Mouse (Mus musculus) forebrain, postnatal 0 days (tissue): ENCODE results near the gene Frem1. TPM values are rescaled to one million over a fixed set of nuclear protein-coding genes. Genes with fewer than 3 reads are reported as not detected.

ENCODE experiments used
- ATAC-seq: fragments of 200-750 bp; cut with Nextera tagmentation; 2 replicates; pipeline ENCODE4 v1.8.0; 2017; ENCODE audit warnings: mild to moderate bottlenecking, moderate library complexity
- DNase-seq: peaks from one replicate; pipeline ENCODE4 v3.0.0-alpha.2; 2015
- H3K27ac ChIP-seq: fragments of 300-500 bp; sonication (generic); 2 replicates; pipeline ENCODE4 v1.5.1; 2014; ENCODE audit warnings: low read depth, mild to moderate bottlenecking, antibody characterized with exemption, low read length, moderate library complexity, mixed read lengths
- H3K27me3 ChIP-seq: fragments of 300-500 bp; sonication (generic); 2 replicates; pipeline ENCODE4 v1.6.1; 2014; ENCODE audit warnings: mild to moderate bottlenecking, low read length, mixed read lengths; ENCODE audit not compliant: insufficient read depth
- H3K36me3 ChIP-seq: fragments of 300-500 bp; sonication (generic); 2 replicates; pipeline ENCODE4 v1.6.1; 2014; ENCODE audit warnings: mild to moderate bottlenecking, moderate library complexity; ENCODE audit not compliant: insufficient read depth
- H3K4me1 ChIP-seq: fragments of 300-500 bp; sonication (generic); 2 replicates; pipeline ENCODE4 v1.6.1; 2014; ENCODE audit warnings: antibody characterized with exemption; ENCODE audit not compliant: insufficient read depth
- H3K4me2 ChIP-seq: fragments of 300-500 bp; sonication (generic); 2 replicates; pipeline ENCODE4 v1.6.1; 2014; ENCODE audit warnings: low read depth, mild to moderate bottlenecking, moderate library complexity
- H3K4me3 ChIP-seq: fragments of 300-500 bp; sonication (generic); 2 replicates; pipeline ENCODE4 v1.5.1; 2014; ENCODE audit warnings: low read depth, low read length, mixed read lengths
- H3K9ac ChIP-seq: fragments of 300-500 bp; sonication (generic); 2 replicates; pipeline ENCODE4 v1.6.1; 2014; ENCODE audit warnings: mild to moderate bottlenecking
- H3K9me3 ChIP-seq: fragments of 300-500 bp; sonication (generic); 2 replicates; pipeline ENCODE4 v1.6.1; 2016; ENCODE audit warnings: low read length
- CTCF ChIP-seq: sonication (generic); IDR thresholded peaks from 2 replicates; pipeline ENCODE4 v1.5.1; 2016; ENCODE audit warnings: antibody characterized with exemption, control low read depth, low read depth
- WGBS: fragments of 180-500 bp; shearing (Covaris S2); extraction: QIAGEN DNeasy Blood & Tissue Kit; methylation state at CpG from one replicate; pipeline ENCODE4 v1.1.7; 2014; 5-methylcytosine and 5-hydroxymethylcytosine counted together
- polyA plus RNA-seq: library from polyadenylated mRNA; unstranded; fragments of >200 nt; fragmentation: Nextera tagmentation; extraction: Ambion mirVana; gene quantifications from 2 replicates; pipeline ENCODE4 v1.2.1, GENCODE M21; 2015
- total RNA-seq: library from RNA; depleted of rRNA; stranded (reverse); fragments of >200 nt; gene quantifications from 2 replicates; pipeline ENCODE4 v1.2.3, GENCODE M21; 2014

Frem1 gene
- total and polyA plus RNA-seq, 2 experiments from 2014 or later: 1.2 to 5.3 TPM

GRCm38 (mm10) chr4:83050151-83050796, 1.9 kb downstream of the Frem1 start:
- 82% methylated on average over 5 of the region's 5 CpGs for WGBS
- TF ChIP-seq CTCF: no peak
- Histone ChIP-seq H3K4me1 (no peaks in the 10 kb centered on the region), H3K9ac (no peak overlapping the region), H3K27ac (no peak overlapping the region), H3K36me3 (no peaks in the 10 kb centered on the region), H3K4me3 (no peak overlapping the region), H3K27me3 (no peaks in the 10 kb centered on the region; the same call in 1 of the 2 replicates), H3K9me3 (no peaks in the 10 kb centered on the region), H3K4me2 (no peak overlapping the region)
- ATAC-seq (no peak), DNase-seq (no peak)

GRCm38 (mm10) chr4:83049288-83049687, 2.9 kb downstream of the Frem1 start:
- Histone ChIP-seq H3K4me1 (no peaks in the 10 kb centered on the region), H3K9ac (no peak overlapping the region), H3K9me3 (no peaks in the 10 kb centered on the region), H3K4me3 (no peak overlapping the region), H3K27ac (no peak overlapping the region), H3K27me3 (no peaks in the 10 kb centered on the region; the same call in 1 of the 2 replicates), H3K4me2 (no peak overlapping the region), H3K36me3 (no peaks in the 10 kb centered on the region)
- WGBS: 54% methylated on average over 3 of the region's 3 CpGs
- TF ChIP-seq CTCF: no peak
- ATAC-seq (no peak), DNase-seq (no peak)

- H3K27me3 ChIP-seq: no peaks in the 10 kb centered on the region; the same call in 1 of the 2 replicates
- H3K4me3 ChIP-seq: no peak overlapping the region
- TF ChIP-seq CTCF: no peak
- H3K36me3 ChIP-seq: no peaks in the 10 kb centered on the region
- no peak overlapping the region for H3K4me2 ChIP-seq
- ATAC-seq (no peak), DNase-seq (no peak)
- no peaks in the 10 kb centered on the region for H3K9me3 ChIP-seq
- no peak overlapping the region for H3K27ac ChIP-seq
- WGBS: 48% methylated on average over 2 of the region's 2 CpGs
- no peak overlapping the region for H3K9ac ChIP-seq
- no peaks in the 10 kb centered on the region for H3K4me1 ChIP-seq
Measured at GRCm38 (mm10) chr4:83048561-83048960, 3.6 kb downstream of the Frem1 start.

- Histone ChIP-seq H3K27ac (no peak overlapping the region), H3K4me2 (no peak overlapping the region), H3K9me3 (no peaks in the 10 kb centered on the region), H3K4me3 (no peak overlapping the region), H3K27me3 (no peaks in the 10 kb centered on the region; the same call in 1 of the 2 replicates), H3K36me3 (no peaks in the 10 kb centered on the region), H3K4me1 (no peaks in the 10 kb centered on the region), H3K9ac (no peak overlapping the region)
- no peak for TF ChIP-seq CTCF
- 52% methylated on average over 2 of the region's 2 CpGs for WGBS
- DNase-seq (no peak), ATAC-seq (no peak)
Measured at GRCm38 (mm10) chr4:83046806-83047205, 5.3 kb downstream of the Frem1 start.

- ATAC-seq (no peak), DNase-seq (no peak)
- H3K9me3 ChIP-seq: no peaks in the 10 kb centered on the region
- no peak overlapping the region for H3K4me3 ChIP-seq
- H3K36me3 ChIP-seq: no peaks in the 10 kb centered on the region
- H3K27ac ChIP-seq: no peak overlapping the region
- no peak overlapping the region for H3K9ac ChIP-seq
- TF ChIP-seq CTCF: no peak
- H3K4me2 ChIP-seq: no peak overlapping the region
- no peaks in the 10 kb centered on the region for H3K4me1 ChIP-seq
- 60% methylated on average over 3 of the region's 3 CpGs for WGBS
- H3K27me3 ChIP-seq: no peaks in the 10 kb centered on the region; the same call in 1 of the 2 replicates
Measured at GRCm38 (mm10) chr4:83046069-83046468, 6.1 kb downstream of the Frem1 start.

- Histone ChIP-seq H3K9me3 (no peaks in the 10 kb centered on the region), H3K27me3 (no peaks in the 10 kb centered on the region; the same call in 1 of the 2 replicates), H3K4me2 (no peak overlapping the region), H3K27ac (no peak overlapping the region), H3K4me3 (no peak overlapping the region), H3K36me3 (no peaks in the 10 kb centered on the region), H3K9ac (no peak overlapping the region), H3K4me1 (no peaks in the 10 kb centered on the region)
- WGBS: 41% methylated on average over 6 of the region's 6 CpGs
- ATAC-seq (no peak), DNase-seq (no peak)
- no peak for TF ChIP-seq CTCF
Measured at GRCm38 (mm10) chr4:83045266-83045665, 6.9 kb downstream of the Frem1 start.

GRCm38 (mm10) chr4:83040780-83041179, 11.4 kb downstream of the Frem1 start:
- Histone ChIP-seq H3K9ac (no peak overlapping the region), H3K27me3 (no peaks in the 10 kb centered on the region)

More at GRCm38 (mm10) chr4:83040780-83041179, 11.4 kb downstream of the Frem1 start:
- no peaks in the 10 kb centered on the region for H3K36me3 ChIP-seq
- H3K4me1 ChIP-seq: no peaks in the 10 kb centered on the region
- ATAC-seq: no peak
- no peak for TF ChIP-seq CTCF
- H3K9me3 ChIP-seq: no peaks in the 10 kb centered on the region
- 73% methylated on average over 3 of the region's 3 CpGs for WGBS
- no peak overlapping the region for H3K4me3 ChIP-seq
- H3K4me2 ChIP-seq: no peak overlapping the region
- no peak for DNase-seq
- H3K27ac ChIP-seq: no peak overlapping the region
